Mouse (Mus musculus): ENCODE measurements around the gene Nckap5. TPM values are rescaled to one million over a fixed set of nuclear protein-coding genes. Genes with fewer than 3 reads are reported as not detected.

Gene Nckap5
- total RNA-seq, 2 experiments from 2014 or later = not detected

DNA sequence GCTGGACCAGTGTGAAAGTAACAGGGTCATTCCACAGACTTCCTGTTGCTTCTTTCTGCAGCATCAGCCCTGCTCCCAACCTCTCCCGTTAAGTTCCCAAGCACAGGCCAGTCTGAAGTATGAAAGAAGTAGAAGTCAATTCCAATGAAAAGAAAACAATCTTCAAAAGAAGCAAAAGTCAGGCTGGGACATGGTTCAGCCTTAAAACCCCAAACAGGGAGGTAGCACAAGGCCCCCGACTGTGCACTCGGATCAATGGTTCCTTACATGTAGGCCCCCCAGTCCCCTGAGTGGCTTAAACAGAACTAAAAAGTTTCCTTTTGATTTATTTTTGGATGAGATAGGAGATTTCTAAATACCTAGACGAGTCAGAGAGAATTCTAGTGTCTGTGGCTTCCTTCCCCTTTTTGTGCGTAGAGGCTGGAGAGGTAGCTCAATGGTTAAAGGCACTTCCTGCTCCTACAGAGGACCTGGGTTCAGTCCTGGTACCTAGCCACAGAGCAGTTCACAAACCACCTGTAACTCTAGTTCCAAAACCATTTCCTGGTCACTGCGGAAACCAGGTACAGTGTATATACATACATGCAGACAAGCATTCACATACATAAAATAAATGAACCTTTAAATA, 260.9 kb downstream of the Nckap5 start:
- no peak for ATAC-seq (ENCODE audit: poor library complexity, severe bottlenecking)

DNA sequence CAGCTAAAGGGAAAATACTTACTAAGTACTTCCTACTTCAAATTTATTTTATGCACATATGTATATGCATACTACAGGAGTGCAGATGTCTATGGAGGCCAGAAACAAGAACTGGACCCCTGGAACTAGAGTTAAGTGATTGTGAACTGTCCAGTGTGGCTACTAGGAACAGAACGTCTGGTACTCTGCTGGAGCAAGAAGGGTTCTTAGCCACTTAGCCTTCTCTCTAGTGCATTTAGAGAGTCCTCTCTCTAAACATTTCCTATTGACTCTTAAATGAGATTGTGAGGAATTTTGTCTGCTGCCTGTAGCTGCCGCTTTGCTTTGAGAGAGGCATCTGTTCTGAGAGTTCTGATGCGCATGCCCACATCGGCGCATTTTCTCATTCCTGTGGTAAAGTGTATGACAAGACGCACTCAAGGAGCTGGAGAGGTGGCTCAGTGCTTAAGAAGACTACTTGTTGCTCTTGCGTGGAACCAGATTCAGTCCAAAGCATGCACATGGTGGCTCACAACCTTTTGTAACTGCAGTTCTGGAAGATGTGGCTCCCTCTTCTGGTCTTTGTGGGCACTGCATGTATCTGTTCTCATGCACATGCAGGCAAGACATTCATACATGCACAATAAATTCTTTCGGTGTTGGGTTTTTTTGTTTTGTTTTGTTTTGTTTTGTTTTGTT, 261.9 kb downstream of the Nckap5 start:
- ATAC-seq (ENCODE audit: poor library complexity, severe bottlenecking) = no peak

DNA sequence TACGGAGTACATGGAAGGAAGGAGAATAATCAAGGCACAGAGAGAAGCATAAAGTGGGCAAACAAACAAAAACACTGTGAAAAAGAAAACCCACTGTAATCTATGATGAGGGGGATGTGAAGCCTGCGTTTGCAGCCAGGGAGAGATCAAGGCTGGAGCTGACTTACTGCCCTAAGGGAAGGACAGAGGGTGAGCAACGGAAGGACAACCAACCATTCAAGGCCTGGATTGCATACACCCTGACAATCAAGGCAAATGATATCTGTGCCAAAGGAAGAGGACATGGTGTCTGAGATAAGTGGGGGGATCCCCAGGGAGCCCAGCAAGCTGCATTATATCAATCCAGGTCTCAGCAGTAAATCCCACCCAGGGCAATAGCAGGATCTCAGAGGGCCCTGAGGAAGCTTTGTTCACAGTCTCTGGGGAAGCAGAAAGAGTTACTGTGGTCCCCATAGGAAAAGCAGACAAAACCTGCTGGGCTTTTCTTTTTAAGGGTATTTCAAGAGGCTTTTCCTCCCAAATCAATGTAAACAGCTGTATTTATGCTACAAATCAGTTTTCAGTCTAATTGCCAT, 265.4 kb downstream of the Nckap5 start:
- ATAC-seq (ENCODE audit: poor library complexity, severe bottlenecking) = no peak

DNA sequence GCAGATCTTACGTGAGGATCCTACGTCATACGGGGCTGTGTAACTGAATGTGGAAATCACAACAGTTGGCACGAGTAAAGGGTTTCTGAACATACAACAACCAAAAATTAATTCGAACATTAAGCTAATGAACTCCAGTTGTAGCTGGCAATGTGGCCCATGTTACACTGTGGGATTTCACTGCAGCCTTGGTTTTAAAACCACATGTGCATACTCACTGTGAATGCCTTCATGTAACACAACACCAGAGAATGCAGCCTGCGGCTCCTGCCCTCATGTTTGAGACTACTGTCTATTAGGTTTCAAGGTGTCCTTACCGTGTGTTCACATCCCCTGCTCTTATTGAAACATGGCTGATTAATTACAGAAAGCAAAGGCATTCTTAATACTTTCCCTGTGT, 269.7 kb downstream of the Nckap5 start:
- ATAC-seq (ENCODE audit: poor library complexity, severe bottlenecking) = no peak

DNA sequence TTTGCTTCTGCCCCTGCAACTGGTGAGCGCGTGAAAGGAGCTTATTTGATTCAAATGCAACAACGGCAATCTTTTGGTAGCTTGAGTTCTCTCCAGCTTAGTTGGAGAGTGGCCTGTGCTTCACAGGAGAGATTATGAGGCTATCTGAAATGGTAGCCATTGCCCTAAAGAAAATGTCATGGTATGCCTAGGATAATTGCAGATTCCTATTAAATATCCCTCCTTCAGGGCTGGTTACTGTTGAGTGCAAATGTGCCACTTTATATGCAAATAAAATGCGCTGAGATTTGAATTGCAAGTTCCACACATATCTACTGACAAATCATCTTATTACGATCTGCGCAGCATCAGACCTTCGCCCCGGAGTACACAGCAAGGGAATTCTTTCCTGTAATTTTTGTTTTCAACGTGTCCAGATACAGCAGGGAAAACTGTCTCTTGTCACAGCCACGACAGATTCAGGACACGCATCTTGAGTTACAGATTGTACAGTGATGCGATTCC, 272.8 kb downstream of the Nckap5 start:
- ATAC-seq (ENCODE audit: poor library complexity, severe bottlenecking) = no peak

DNA sequence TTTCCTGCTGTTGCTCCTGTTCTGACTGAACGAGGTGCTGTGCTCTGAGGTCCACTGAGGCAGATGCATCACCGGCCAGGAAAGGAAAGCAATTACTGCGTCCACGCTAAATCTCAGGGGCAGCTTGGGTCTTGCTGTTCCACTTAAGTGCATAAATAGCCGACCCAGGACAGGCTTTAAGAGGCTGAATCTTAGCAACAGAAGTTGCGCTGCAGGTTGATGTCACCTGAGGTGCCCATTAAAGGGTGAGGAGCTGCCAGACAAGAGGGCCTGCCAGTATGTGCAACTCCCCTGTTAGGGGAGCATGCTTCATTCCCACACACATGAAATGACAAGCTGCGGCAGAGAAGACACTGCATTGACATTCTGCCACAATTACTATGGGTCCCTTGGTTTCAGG, 282.6 kb downstream of the Nckap5 start:
- no peak for ATAC-seq (ENCODE audit: poor library complexity, severe bottlenecking)

DNA sequence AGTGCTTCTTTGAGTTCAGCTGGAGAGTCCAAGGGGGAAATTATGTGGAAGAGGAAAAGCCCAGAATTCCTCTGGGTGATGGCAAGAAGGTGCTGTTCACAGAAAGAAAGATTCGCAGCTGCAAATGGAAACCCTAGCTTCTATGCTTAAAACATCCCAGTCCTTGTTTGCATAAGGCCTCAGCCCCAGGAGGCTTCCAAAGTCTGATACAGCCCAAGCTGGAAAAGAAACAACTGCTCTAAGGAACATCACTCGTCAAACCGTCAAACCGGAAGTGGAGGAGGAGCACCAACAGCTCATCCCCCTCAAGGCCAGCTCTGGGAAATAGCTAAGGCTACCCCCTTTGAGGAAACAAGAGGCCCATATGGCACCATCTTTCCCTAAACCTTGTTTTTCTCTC, 286.1 kb downstream of the Nckap5 start:
- ATAC-seq (ENCODE audit: poor library complexity, severe bottlenecking) = no peak

DNA sequence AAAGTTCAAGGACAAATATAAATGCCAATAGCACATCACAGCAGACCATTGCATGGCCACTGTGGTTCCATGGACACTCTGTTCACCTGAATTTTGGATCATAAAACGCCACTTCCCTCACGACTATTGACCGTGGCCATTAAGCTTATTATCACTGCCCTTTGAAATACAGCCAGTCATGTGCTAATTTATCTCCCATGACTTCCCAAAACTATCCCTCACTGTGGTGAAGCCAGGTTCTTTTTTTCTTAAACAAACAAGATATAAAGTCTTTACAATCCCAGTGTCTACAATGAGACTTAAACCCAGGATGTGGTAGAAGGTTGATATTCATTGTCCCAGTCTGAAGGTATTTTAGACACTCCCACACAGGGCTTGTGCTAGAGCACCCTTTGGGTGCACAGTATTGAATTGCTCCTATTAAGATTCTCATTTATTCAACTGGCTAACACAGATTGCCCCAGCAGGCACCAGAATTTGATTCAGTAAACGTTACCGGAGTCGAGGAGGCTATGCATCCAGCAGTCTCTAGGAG, 293.3 kb downstream of the Nckap5 start:
- ATAC-seq (ENCODE audit: poor library complexity, severe bottlenecking) = no peak

DNA sequence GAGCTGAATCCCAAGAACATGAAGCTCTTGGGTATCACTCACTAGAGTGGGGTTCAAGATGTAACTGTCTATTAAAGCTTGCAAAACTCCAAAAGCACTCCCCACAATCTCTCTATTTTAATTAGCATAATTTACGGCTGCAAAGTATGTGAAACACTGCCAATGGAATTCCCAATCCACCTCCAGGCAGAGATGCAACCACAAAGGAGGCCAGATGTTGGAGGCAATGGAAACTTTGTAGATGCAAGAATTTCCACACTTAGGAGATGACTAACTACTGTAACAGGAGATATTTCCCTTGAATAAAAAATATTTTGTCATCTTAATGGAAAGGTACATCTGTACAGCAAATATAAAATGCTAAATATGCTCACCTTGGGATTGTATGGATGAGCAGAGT, 295.1 kb downstream of the Nckap5 start:
- no peak for ATAC-seq (ENCODE audit: poor library complexity, severe bottlenecking)

DNA sequence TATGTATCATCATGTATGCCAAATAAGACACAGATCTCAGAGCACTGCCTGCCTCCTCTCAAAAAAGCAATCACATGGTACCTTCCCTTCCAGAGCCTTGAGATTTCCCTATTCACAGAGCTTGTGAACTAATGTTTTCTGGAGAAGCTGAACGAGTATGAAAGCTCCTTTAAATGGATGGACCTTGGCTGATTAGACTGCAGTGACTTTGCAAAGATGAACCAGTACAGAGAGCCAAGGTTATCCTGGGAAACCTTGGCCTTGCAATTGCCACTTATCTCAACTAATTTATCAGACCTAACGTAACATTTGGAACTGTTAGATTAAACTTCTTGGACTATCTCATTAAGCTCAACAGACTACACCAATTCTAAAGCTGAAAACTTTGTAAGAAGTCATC, 296.6 kb downstream of the Nckap5 start:
- no peak for ATAC-seq (ENCODE audit: poor library complexity, severe bottlenecking)

DNA sequence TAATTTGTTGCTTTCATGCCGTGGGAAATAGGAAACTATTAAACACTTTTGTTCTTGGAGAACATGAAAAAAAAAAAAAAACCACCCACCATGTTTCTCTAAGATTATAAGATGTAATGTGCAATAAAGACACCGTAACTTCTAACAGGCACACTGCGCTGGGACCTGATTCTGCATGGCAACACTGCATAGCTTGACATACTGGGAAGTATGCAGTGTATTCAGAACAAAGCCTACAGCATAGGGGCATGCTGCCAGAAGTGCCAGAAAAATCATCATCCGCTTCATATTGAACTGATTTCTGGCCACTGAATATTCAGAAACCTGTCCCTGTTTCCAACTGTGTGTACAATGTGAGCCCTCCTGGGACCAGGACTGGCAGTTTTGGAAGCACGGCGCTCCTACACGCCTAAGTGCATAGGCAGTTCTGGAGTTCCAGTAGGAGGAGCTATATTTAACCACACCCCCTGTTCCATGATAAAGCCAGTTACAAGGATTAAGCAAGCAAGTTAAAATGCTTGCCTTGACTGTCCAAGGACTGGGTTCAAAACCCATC, 302.5 kb downstream of the Nckap5 start:
- ATAC-seq (ENCODE audit: poor library complexity, severe bottlenecking) = no peak

DNA sequence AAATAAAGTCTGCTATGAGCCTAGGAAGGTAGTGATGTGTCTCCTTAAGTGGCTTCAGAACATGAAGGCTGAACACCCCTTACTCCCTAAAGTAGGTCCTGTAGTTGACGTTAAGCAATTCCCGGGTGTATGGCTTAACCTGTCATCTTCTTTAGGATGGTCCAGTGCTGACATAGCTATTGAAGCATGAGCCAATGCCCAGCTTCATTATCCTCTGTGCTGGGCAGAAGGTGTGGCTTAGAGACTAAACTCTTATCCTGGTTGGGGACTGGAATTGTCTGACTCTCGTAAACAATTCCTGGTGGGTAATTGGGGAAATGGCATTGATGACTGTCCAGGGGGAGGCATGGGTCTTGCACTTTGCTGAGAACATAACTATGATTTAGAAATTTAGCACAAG, 312.5 kb downstream of the Nckap5 start:
- no peak for ATAC-seq (ENCODE audit: poor library complexity, severe bottlenecking)

DNA sequence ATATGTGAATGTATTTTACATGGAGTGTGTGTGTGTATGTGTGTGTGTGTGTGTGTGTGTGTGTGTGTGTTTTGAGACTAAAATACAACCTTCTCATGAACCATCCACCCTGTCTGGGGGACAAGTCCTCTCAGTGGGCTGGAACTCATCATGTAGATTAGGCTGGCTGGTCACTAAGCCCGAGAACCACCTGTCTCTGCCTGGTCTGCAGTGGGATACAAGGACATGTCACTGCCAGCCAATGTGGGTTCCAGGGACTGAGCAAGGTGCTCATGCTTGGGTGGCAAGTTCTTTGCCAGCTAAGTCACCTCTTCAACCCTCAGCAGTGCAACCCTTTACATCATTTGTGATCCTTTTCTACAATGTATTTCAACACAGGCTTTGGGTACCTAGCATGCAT, 313.2 kb downstream of the Nckap5 start:
- ATAC-seq (ENCODE audit: poor library complexity, severe bottlenecking) = no peak

DNA sequence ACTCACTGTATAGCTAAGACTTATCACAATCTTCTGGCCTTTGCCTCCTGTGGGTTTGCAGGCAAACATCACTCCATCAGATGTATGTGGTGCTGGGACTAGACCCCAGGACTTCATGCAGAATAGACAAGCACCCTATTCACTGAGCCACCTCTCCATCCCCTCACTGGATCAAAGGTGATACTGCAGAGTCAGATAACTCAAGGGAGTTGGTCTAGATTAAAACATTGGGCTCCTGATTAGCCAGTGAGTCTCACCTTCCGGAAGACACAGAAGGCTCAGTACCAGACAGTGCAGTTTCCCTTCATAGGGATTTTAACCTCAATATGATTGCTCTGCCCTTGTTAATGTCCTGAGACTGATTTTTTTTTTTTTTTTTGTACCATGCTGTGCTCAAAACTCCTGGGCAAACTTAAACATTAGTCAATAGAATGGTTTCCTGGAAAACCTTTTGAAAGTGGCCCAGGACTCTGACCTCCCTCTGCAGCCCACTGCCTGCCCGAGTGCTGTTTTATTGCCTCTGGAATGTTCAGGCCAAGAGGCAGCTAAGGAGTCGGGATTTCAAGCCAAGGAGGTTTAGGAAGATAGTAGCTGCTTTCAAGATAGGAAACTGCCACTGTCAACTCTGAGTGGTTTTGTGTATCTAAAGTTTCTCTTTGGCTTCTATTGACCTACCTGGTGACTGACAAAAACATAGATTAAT, 315.4 kb downstream of the Nckap5 start:
- no peak for ATAC-seq (ENCODE audit: poor library complexity, severe bottlenecking)

DNA sequence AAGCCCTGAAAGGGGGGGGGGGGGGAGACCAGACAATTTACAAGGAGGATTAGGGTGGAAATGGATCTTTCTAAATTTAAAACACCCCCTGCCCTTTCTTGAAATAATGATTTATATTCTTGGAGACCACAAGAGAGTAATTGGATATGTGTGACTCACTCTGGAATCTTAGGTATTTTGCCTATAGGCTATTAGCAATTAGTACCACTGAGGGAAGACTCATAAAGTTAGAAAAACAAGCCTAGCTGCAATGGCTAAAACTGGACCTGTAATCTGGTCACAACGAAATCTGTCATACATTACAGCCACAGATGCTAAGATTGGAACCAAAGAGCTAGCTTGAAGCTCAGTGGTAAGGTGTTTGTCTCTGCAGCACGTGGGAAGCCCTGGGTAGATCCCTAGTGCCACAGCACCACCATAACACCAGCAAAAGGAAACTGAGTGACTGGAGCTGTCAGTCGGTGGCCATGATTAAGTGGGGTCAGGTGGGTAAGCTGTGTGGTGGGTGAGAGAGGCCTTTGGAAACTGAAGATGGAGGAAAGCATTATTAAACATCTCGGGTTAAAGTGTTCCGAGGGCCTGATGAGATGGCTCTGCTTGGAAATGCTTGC, 318.7 kb downstream of the Nckap5 start:
- no peak for ATAC-seq (ENCODE audit: poor library complexity, severe bottlenecking)

DNA sequence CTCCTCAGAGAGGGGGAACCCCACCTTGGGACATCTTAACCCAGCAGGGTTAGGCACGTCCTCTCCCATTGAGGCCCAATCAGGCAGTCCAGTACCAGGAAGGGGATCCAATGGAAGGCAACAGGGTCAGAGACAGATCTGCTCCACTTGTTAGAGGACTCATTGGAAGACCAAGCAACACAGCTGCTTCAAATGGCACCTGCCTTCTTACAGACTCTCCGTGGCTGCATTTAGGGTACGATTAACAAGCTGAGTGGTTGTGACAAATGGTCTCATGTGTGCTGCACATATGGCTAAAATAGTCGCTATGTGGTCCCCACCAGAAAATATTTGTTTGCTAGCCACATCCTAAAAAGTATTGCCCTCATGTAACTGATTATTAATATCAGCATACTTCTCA, 325.9 kb downstream of the Nckap5 start:
- ATAC-seq (ENCODE audit: poor library complexity, severe bottlenecking) = no peak

DNA sequence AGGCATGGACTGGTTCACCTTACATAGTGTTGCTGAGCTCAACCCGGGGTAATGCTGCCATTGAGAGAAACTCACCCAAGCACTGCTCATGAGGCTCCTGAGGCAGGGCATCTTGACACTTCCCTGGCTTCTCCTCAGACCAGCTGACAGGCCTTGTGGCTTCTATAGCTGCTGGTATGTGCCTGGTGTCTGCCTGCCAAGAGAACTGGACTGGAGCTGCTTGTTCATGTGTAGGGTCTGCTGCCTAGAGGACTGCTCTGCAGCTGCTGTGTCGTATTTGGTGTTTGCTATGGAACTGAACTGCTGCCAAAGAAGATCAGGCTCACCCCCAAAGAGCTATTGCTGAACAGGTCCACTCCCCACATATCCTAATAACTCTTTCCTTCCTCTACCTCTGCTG, 327.9 kb downstream of the Nckap5 start:
- no peak for ATAC-seq (ENCODE audit: poor library complexity, severe bottlenecking)

DNA sequence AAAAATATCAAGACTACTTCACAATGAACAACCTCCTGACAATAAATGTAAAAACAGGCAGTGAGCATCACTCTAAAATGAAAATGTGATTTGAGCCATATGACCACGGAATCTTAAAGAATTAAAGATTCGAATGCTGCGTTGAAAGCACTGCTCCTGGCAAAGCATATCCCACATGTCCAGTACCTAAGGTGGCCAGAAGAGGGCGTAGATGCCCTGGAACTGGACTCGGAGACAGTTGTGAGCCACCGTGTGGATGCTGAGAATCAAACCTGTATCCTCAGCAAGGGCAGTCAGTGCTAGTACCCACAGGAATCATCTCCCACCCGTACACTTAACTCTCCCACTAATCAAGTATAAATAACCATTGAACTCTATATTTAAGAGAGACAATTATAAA, 333.9 kb downstream of the Nckap5 start:
- ATAC-seq (ENCODE audit: poor library complexity, severe bottlenecking) = no peak

DNA sequence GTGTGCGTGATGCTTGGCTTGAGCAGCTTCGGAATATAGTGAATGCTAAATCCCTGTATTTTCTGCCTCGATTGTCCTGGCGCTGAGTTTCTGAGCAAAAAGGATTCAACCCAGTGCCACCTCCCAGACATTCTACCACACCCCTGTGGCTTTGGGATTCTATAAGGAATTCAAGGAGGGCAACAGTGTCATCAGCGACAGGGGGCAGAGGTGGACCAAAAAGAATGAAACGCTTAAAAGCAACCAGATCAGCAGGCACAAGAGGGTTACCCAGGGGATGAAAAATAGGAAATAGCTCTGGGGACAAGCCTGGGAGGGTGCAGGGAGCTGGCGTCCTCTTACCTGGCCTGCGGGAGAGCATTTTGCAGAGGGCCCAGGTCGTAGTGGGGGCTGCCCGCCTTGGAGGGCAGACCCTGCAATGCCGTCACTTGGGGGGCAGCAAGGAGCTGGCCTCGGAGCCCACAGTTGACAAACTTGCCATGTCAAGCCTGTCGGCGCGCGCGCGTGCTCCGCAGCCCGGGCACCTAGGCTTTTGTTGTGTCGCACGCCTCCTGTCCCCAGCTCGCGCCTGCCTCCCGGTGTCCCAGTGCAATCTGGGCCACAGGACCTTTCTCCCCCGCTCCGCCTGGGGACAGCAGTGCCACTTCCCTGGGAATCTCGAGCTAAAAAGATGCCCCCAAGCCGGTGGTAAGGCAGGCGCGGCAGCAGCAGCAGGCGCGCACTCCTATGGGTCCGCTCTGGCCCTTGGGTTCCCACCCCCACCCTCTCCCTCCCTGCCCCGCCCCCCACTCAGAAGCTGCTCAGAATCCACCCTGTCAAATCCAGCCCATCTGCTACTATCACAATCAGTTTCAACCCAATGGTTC, 338.2 kb downstream of the Nckap5 start:
- no peak for ATAC-seq (ENCODE audit: poor library complexity, severe bottlenecking)

DNA sequence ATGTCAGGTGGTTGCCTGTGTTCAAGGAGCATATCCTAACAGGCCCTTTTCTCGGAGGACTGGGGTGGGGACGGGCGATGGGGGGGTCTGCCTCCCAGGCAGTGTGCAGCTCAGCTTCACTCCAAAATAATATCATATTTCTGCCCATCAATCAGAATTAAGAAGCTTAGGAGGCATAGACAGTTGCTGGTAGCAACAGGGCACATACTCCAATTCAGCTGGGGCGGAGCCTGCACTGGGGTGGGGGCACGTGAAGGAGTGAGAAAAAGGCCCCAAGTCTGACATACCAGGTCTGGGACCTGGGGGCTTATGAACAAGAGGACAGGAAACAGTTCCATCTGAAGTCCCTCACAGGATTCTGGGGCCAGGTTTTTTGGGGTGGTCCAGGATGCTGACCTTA, 339.2 kb downstream of the Nckap5 start:
- ATAC-seq (ENCODE audit: poor library complexity, severe bottlenecking) = no peak

Data from megakaryocyte, adult 5-6 weeks (primary cell).